In the genomic region with DNA sequence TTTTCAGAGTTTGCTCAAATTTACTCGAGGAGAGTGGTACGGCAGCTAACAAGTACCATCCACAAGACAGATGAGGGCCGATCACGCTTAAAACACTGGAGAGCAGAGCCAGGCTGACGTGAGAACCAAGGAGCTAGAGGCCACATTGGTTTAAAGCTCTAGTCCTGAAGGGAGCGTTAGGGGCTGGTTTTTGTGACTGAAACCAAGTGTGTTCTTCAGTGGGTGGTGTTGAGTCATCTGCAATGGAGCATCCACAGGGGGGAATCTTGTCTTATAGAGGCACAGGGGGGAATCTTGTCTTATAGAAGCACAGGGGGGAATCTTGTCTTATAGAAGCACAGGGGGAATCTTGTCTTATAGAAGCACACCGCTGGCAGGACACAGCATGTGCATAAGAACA, we compare ENCODE assay signal across 14 mouse cellular contexts.
"Had no signal": no experiment of that assay in that cellular context is flagged by ENCODE, and none has a peak within 500 bp of the region (broad histone marks: within the 10 kb centered on the region; RNA-seq: fewer than 3 reads in every experiment).

No protein-coding gene starts in this region.

- H3K4me2 ChIP-seq: limb, embryonic 15.5 days; midbrain, embryonic 13.5 days; neural tube, embryonic 13.5 days had no signal

- H3K27ac ChIP-seq: kidney, postnatal 0 days; limb, embryonic 15.5 days; midbrain, embryonic 13.5 days; neural tube, embryonic 13.5 days; stomach, postnatal 0 days had no signal

- DNase-seq: kidney, adult 11 months; kidney, adult 9 months; kidney, postnatal 36 days; layer of hippocampus, adult 9-11 months; layer of hippocampus, postnatal 36 days; lung, adult 18-20 months; lung, postnatal 36 days; right cerebral cortex, postnatal 14 days; thymus, postnatal 14 days had no signal

- H3K4me3 ChIP-seq: limb, embryonic 15.5 days; midbrain, embryonic 13.5 days; neural tube, embryonic 13.5 days had no signal

- H3K4me1 ChIP-seq: midbrain, embryonic 13.5 days had no signal

- H3K9ac ChIP-seq: limb, embryonic 15.5 days; midbrain, embryonic 13.5 days; neural tube, embryonic 13.5 days had no signal

- H3K27me3 ChIP-seq: limb, embryonic 15.5 days; midbrain, embryonic 13.5 days; neural tube, embryonic 13.5 days had no signal

- ATAC-seq: midbrain, embryonic 13.5 days had no signal

- H3K9me3 ChIP-seq: limb, embryonic 15.5 days; midbrain, embryonic 13.5 days; neural tube, embryonic 13.5 days had no signal
